Mouse (Mus musculus): ENCODE measurements at regions not wholly inside any gene's neighbourhood (a gene's known extent, or its start where the extent isn't known, plus 50 kb on each side); places are given as distances from the start of the nearest gene placed in this dataset.

GRCm38 (mm10) chr14:68196201-68196600 is 1097.9 kb downstream of the Synb start:
- no peak for TF ChIP-seq CTCF (IDR thresholded peaks at IDR 0.05; ENCODE audit: borderline replicate concordance, insufficient read depth, low read depth, low read length)
- TF ChIP-seq POLR2A (IDR thresholded peaks at IDR 0.05; ENCODE audit: borderline replicate concordance, insufficient read depth, low read length) = no peak
